Mouse (Mus musculus): Measurements from ENCODE around the gene Zfp408. TPM values are rescaled to one million over a fixed set of nuclear protein-coding genes. Genes with fewer than 3 reads are reported as not detected.

The Zfp408 gene
- 1 to 10 TPM; 1.6 to 9.8 TPM for polyA plus RNA-seq (2012; fragmentation: generic; extraction: Trizol)

DNA sequence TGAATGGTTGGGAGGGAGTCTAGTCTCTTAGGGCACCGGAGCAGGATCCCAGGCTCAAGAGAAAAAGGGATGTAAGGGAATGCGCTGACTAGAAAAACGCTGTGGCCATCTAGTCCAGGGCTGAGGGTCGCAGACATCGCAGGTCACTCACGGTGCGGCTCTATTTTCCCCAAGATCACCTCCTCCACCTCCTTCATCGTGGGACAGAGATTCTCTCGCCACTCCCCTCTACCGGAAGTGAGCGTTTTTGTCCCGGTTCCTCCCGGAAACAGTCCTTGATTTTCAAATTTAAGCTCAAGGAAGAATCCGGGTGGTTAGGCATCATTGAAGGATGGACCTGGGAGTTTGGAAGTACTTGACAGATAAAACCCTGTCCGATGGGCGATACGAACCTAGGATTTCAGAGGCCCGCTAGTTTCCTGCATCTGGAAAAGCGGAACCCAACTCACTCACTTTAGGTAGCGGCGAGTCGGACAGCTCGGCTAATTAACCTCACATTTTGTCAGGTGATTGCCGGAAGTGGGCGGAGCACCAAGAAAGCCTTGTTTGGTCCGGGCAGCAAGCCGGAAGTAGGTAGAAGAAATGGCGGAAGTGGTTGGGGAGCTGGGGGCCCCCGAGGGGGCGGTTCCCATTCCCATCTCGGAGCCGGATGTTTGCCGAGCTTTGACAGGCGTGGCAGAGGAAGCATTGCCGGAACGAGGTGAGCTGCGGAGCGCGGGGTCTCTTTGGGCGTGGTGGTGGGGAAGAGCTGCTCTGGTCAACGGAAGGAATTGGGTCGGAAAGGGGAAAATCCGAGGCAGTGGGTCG, at the start of gene Zfp408, which contains the start of gene Arhgap1:
TSS of gene Zfp408 (minus strand) at position 239 of the 807 bp plus-strand sequence.
TSS of gene Arhgap1 (plus strand) at position 308 of the 807 bp plus-strand sequence.

DNA sequence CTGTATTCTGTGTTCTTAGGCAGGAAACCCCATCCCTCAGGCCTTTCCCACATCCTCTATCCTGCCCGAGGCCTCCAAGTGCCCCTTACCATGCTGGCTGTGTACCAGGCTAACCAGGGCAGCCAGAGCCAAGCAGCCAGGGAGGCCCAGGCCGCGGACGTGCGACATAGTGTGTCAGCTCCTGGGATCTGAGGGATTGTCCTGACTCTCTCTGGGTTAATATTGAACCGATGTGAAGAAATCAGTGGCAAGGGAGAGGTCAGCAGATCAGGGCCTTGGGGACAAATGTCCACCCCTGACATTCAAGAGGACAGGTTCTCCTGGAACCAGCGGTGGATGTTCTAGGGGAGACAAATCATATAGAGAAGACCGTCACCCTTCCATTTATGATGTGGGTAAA, 13.4 kb downstream of the Zfp408 start, which contains the start of gene F2:
TSS of gene F2 (minus strand) at position 186 of the 400 bp plus-strand sequence.

Other genes with a start within 250 kb of the Zfp408 start
- gene 1110051M20Rik, start 205.1 kb downstream of the Zfp408 start, polyA plus RNA-seq (2012; fragmentation: generic; extraction: Trizol): 10 to 100 TPM; 23.8 to 52.5 TPM
- gene Lrp4, start 192.3 kb downstream of the Zfp408 start, polyA plus RNA-seq (2012; fragmentation: generic; extraction: Trizol): 1 to 10 TPM in 1 of 2 experiments, under 1 TPM in 1; 0.07 to 2.7 TPM
- 10 to 100 TPM in 1 of 2 experiments, under 1 TPM in 1; 0.96 to 10.6 TPM for gene Ckap5, start 123.0 kb downstream of the Zfp408 start, polyA plus RNA-seq (2012; fragmentation: generic; extraction: Trizol)
- gene F2, start 13.4 kb downstream of the Zfp408 start, polyA plus RNA-seq (2012; fragmentation: generic; extraction: Trizol): not detected
- gene Arhgap1, start 69 bp upstream of the Zfp408 start, polyA plus RNA-seq (2012; fragmentation: generic; extraction: Trizol): 10 to 100 TPM; 29.4 to 59.9 TPM
- 10 to 100 TPM in 1 of 2 experiments, 1 to 10 TPM in 1; 7.9 to 19.5 TPM for gene Atg13, start 60.8 kb upstream of the Zfp408 start, polyA plus RNA-seq (2012; fragmentation: generic; extraction: Trizol)
- 1 to 10 TPM in 1 of 2 experiments, under 1 TPM in 1; 0.91 to 4.9 TPM for gene Harbi1, start 61.1 kb upstream of the Zfp408 start, polyA plus RNA-seq (2012; fragmentation: generic; extraction: Trizol)
- gene Ambra1, start 80.3 kb upstream of the Zfp408 start, polyA plus RNA-seq (2012; fragmentation: generic; extraction: Trizol): 10 to 100 TPM in 1 of 2 experiments, 1 to 10 TPM in 1; 7.6 to 19.0 TPM

Data from C3H10T1/2 (cell line).